Mouse (Mus musculus) midbrain, embryonic 11.5 days (tissue): ENCODE results near the gene Hsd17b10. TPM values are rescaled to one million over a fixed set of nuclear protein-coding genes. Genes with fewer than 3 reads are reported as not detected.
A peak's percentile ranks its signal among the peaks of the same experiment; 100 is the strongest.

ENCODE experiments used
- ATAC-seq: fragments of 200-750 bp; cut with Nextera tagmentation; 2 replicates; pipeline ENCODE4 v1.8.0; 2017; ENCODE audit warnings: moderate TSS enrichment, moderate library complexity; ENCODE audit not compliant: low FRiP score
- DNase-seq: peaks from one replicate; pipeline ENCODE4 v3.0.0; 2015; ENCODE audit warnings: low spot score; ENCODE audit errors: missing footprints
- H3K27ac ChIP-seq: fragments of 300-500 bp; sonication (generic); 2 replicates; pipeline ENCODE4 v1.5.1; 2014; ENCODE audit warnings: low read depth, low read length
- H3K27me3 ChIP-seq: fragments of 300-500 bp; sonication (generic); 2 replicates; pipeline ENCODE4 v1.6.1; 2014; ENCODE audit warnings: mild to moderate bottlenecking, low read length, moderate library complexity, mixed read lengths; ENCODE audit not compliant: control insufficient read depth, insufficient read depth
- H3K36me3 ChIP-seq: fragments of 300-500 bp; sonication (generic); 2 replicates; pipeline ENCODE4 v1.6.1; 2014; ENCODE audit warnings: mild to moderate bottlenecking, low read length, moderate library complexity, mixed read lengths; ENCODE audit not compliant: control insufficient read depth, insufficient read depth
- H3K4me1 ChIP-seq: fragments of 300-500 bp; sonication (generic); 2 replicates; pipeline ENCODE4 v1.6.1; 2014; ENCODE audit warnings: low read length; ENCODE audit not compliant: control insufficient read depth, insufficient read depth
- H3K4me2 ChIP-seq: fragments of 300-500 bp; sonication (generic); 2 replicates; pipeline ENCODE4 v1.6.1; 2014; ENCODE audit warnings: mild to moderate bottlenecking, moderate library complexity
- H3K4me3 ChIP-seq: fragments of 300-500 bp; sonication (generic); 2 replicates; pipeline ENCODE4 v1.5.1; 2014; ENCODE audit warnings: low read depth, low read length
- H3K9ac ChIP-seq: fragments of 300-500 bp; sonication (generic); 2 replicates; pipeline ENCODE4 v1.6.1; 2014; ENCODE audit warnings: low read length
- H3K9me3 ChIP-seq: fragments of 300-500 bp; sonication (generic); 2 replicates; pipeline ENCODE4 v1.6.1; 2016; ENCODE audit warnings: low read length; ENCODE audit not compliant: control insufficient read depth
- WGBS: fragments of 180-500 bp; shearing (Covaris S2); extraction: QIAGEN DNeasy Blood & Tissue Kit; methylation state at CpG from one replicate; pipeline ENCODE4 v1.1.7; 2014; 5-methylcytosine and 5-hydroxymethylcytosine counted together
- polyA plus RNA-seq: library from polyadenylated mRNA; unstranded; fragments of >200 nt; fragmentation: Nextera tagmentation; extraction: Ambion mirVana; gene quantifications from 2 replicates; pipeline ENCODE4 v1.2.1, GENCODE M21; 2014

Hsd17b10 gene
- polyA plus RNA-seq, 1 experiment from 2014 or later, result 159 TPM

DNA sequence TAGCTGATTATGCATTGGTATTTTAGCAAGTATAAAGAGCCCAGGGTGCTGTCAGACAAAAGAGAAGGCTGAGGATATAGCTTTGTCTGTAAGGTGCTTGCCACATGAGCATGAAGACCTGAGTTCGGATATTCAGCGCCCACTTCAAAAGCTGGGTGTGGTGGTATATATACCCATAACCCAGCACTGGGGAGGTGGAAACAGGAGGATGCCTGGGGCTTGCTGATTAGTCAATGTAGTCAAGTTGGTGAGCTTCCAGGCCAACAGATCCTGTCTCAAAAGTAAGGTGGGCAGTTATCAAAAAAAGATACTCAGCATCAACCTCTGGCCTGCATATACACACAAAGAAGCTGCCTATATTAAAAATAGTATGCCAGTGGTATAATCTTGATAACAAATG is 17.6 kb downstream of the Hsd17b10 start:
- ATAC-seq, result no peak
- Histone ChIP-seq H3K9ac (no peak overlapping the region), H3K36me3 (no peaks in the 10 kb centered on the region), H3K4me3 (no peak overlapping the region), H3K27me3 (peaks cover 28% of the 10 kb centered on the region), H3K4me1 (0 out of 2 replicates have a peak, but pooled peaks cover 5% of the 10 kb centered on the region), H3K4me2 (no peak overlapping the region), H3K9me3 (no peaks in the 10 kb centered on the region), H3K27ac (no peak overlapping the region)
- 87% methylated on average over 2 of the region's 2 CpGs for WGBS
- no peak for DNase-seq

- H3K36me3 ChIP-seq, result peaks cover 5% of the 10 kb centered on the region; the same call in 1 of the 2 replicates
- ATAC-seq (no peak), DNase-seq (no peak)
- no peak overlapping the region for H3K4me2 ChIP-seq
- no peaks in the 10 kb centered on the region for H3K9me3 ChIP-seq
- no peak overlapping the region for H3K9ac ChIP-seq
- no peaks in the 10 kb centered on the region for H3K4me1 ChIP-seq
- H3K27ac ChIP-seq, result no peak overlapping the region
- H3K27me3 ChIP-seq, result peaks cover 34% of the 10 kb centered on the region
- H3K4me3 ChIP-seq, result no peak overlapping the region
Observed at GRCm38 (mm10) chrX:152039865-152040264, 38.2 kb downstream of the Hsd17b10 start.

DNA sequence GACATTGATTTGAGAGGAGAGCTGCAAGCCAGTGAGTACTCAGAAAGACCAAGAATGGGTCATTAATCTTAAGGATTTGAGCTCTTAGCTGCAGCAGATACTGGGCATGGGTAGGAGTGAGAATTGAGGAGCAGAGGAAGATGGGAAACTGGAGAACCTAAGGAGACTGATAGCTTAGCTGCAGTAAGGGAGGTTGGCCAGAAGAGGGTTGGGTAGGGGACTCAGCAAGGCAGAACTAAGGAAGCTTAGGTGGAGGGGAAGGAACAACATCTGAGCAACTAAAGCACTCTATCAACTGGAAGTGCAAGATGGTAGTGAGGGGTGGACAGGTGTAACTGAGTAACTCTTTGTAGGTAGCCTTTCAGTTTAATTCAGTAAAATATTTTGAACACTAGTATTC is 45.6 kb downstream of the Hsd17b10 start:
- Histone ChIP-seq H3K9me3 (no peaks in the 10 kb centered on the region), H3K9ac (no peak overlapping the region), H3K27me3 (peaks cover 35% of the 10 kb centered on the region), H3K4me1 (no peaks in the 10 kb centered on the region), H3K36me3 (peaks cover 4% of the 10 kb centered on the region; the same call in 1 of the 2 replicates), H3K4me2 (no peak overlapping the region), H3K4me3 (no peak overlapping the region), H3K27ac (no peak overlapping the region)
- DNase-seq (peak; percentile 72), ATAC-seq (no peak)

GRCm38 (mm10) chrX:152052546-152052945 is 50.9 kb downstream of the Hsd17b10 start:
- 75% methylated on average over 3 of the region's 3 CpGs for WGBS
- H3K27me3 ChIP-seq, result peaks cover 30% of the 10 kb centered on the region
- H3K4me2 ChIP-seq, result no peak overlapping the region
- H3K4me1 ChIP-seq, result no peaks in the 10 kb centered on the region
- no peak overlapping the region for H3K9ac ChIP-seq
- ATAC-seq (no peak), DNase-seq (no peak)
- no peak overlapping the region for H3K27ac ChIP-seq
- H3K4me3 ChIP-seq, result no peak overlapping the region
- no peaks in the 10 kb centered on the region for H3K36me3 ChIP-seq
- H3K9me3 ChIP-seq, result no peaks in the 10 kb centered on the region

Other genes starting within 250 kb of the Hsd17b10 start
- gene Huwe1, start 201.0 kb upstream of the Hsd17b10 start, polyA plus RNA-seq, result 55.5 and 64.5 TPM in 2 replicates
- 6.3 and 6.6 TPM in 2 replicates for gene Ribc1, start 14.4 kb downstream of the Hsd17b10 start, polyA plus RNA-seq
- gene Smc1a, start 14.6 kb downstream of the Hsd17b10 start, polyA plus RNA-seq, result 131 and 141 TPM in 2 replicates
- 1.1 and 1.8 TPM in 2 replicates for gene Iqsec2, start 142.4 kb downstream of the Hsd17b10 start, polyA plus RNA-seq
- 29.4 and 30.1 TPM in 2 replicates for gene Kdm5c, start 231.2 kb downstream of the Hsd17b10 start, polyA plus RNA-seq